Mouse (Mus musculus) right cerebral cortex, postnatal 4 days (tissue): ENCODE data around the gene Tex45.

ENCODE experiments used
- DNase-seq: peaks from one replicate; pipeline ENCODE4 v3.0.0-alpha.2; 2022

The Tex45 gene

GRCm38 (mm10) chr8:3470562-3470961 is at the start of gene Tex45:
Gene Tex45 (plus strand): TSS chr8:3470862.
- no peak for DNase-seq

- no peak for DNase-seq
Measured at GRCm38 (mm10) chr8:3421507-3421906, 49.2 kb upstream of the Tex45 start.

GRCm38 (mm10) chr8:3425217-3425616 is 45.4 kb upstream of the Tex45 start:
- DNase-seq, result no peak

- DNase-seq, result no peak
Measured at GRCm38 (mm10) chr8:3426211-3426610, 44.5 kb upstream of the Tex45 start.

- no peak for DNase-seq
Measured at GRCm38 (mm10) chr8:3428426-3428825, 42.2 kb upstream of the Tex45 start.

DNA sequence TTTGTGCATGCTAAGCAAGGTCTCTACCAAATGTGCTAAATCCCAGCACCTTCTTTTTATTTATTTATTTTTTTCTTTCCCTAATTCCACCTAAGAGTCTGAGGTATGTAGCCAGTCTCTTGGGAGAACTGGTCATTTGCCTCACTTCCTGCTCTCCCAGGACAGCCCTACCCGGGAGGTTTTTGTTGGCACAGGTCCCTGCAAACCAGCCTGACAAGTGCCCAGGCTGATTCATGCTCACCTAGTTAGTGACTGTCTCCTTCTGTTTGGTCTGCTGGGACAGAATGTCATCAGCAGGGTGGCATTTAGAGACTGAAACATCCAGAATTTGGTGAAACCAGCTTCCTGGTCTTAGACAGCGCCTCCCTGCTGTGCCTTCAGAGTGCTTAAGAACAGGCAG is 40.7 kb upstream of the Tex45 start:
- DNase-seq, result no peak

DNA sequence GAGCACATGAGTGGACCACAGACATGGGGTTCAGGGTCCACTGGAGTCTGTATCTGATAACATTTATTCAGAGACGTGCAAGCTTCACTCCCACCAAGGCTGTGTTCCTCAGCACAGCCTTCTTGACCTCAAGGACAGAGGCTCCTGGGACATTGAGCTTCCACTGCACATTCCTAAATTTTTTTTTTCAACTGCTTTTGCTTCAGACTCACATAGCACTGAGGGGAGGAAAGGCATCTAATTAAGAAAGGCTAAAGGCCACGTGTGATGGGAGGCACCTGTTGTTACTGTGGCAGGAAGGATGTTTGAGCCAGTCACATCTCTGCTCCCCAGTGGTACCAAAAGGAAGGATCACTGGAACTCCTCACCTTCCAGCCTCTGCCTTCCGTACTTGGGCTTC is 39.5 kb upstream of the Tex45 start:
- no peak for DNase-seq

DNA sequence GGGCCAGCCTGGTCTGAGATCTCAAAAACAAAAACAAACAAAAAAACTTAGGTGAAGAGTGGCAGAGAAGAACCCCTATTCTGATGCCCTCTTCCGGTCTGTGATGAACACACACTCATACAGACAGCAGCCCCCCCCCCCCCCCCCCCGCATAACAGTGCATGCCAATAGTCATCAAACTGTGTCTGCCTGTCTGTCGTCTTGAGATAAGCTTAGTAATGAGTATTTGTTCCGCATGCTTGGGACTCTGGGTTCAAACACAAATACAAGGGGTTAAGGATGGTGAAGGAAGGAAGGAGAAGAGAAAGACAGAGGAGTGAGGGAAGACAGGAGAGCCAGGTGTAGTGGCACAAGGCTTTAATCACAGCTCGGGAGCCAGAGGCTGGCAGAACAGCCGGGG is 34.2 kb upstream of the Tex45 start:
- DNase-seq, result no peak

GRCm38 (mm10) chr8:3439510-3439909 is 31.2 kb upstream of the Tex45 start:
- no peak for DNase-seq

DNA sequence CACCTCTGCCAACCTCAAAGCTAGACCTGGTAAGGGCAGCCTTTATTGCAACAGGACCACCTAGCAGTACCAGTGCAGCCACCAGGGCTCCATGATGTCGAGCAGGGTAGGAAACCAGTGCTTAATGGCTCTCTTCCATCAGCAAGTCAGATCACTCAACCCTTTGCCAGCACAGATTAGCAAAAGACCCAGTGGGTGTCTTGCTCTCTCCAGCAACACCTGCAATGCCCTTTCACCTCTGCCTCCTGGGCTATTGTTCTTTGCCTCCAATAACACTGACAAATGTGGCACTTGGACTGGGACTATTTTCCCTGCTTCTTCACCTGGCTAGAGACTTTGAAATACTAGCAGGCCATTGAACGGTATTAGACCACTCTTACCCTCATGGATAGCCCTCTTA is 21.4 kb upstream of the Tex45 start:
- no peak for DNase-seq

GRCm38 (mm10) chr8:3450670-3451069 is 20.0 kb upstream of the Tex45 start:
- peak; percentile 70 for DNase-seq

DNA sequence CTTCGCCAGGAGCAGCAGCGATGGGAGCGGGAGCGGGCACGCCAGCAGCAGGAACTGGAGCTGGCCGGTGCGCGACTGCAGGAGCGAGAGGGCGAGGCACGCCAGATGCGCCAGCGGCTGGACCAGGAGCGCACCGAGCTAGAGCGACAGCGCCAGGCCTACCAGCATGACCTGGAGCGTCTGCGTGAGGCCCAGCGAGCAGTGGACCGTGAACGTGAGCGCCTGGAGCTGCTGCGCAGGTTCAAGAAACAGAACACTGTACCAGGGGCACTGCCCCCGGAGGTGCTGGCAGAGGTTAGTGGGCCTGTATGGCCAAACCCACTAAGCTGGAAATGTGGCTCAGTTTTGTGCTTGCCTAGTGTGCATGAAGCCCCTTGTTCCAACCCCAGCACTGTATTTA is 18.7 kb upstream of the Tex45 start:
- DNase-seq, result no peak

GRCm38 (mm10) chr8:3463248-3463647 is 7.4 kb upstream of the Tex45 start:
- no peak for DNase-seq

- DNase-seq, result no peak
Measured at GRCm38 (mm10) chr8:3464309-3464708, 6.4 kb upstream of the Tex45 start.

- DNase-seq, result peak; percentile 86
Measured at GRCm38 (mm10) chr8:3467006-3467885, 3.4 kb upstream of the Tex45 start, which contains the start of gene Pex11g. Gene Pex11g (minus strand): TSS chr8:3467680.

DNA sequence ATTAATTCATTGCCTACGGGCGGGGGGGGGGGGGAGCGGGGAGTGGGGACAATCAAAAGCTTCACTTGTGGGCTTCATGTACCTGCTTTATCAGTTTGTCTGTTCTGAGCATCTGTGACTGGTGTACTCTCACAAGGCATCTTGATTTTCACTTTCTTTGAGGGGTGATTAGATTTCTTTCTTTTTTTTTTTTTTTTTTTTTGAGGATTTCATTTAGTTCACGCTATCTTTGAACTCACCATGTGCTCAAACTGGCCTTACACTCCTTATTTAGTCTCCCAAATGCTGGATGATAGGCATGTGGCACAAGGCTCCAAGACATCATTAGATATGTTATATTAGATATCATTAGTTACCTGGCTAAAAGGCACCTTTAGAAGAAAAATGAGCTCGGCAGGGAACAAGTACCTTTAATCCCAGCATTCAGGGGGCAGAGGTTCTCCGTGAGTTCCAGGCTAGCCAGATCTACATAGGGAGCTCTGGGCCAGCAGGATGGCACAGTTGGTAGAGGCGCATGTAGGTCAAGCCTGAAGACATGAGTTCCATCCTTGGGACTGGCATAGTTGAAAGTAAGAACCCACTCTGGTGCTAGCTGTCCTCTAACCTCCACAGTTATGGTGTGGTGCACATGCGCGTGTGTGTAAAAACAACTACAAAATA is 2.6 kb upstream of the Tex45 start:
- no peak for DNase-seq

- DNase-seq, result no peak
Measured at GRCm38 (mm10) chr8:3468838-3469237, 1.8 kb upstream of the Tex45 start.

- no peak for DNase-seq
Measured at GRCm38 (mm10) chr8:3475715-3476429, 5.2 kb downstream of the Tex45 start.

GRCm38 (mm10) chr8:3480221-3480785 is 9.6 kb downstream of the Tex45 start:
- no peak for DNase-seq

GRCm38 (mm10) chr8:3481605-3482004 is 10.9 kb downstream of the Tex45 start:
- DNase-seq, result no peak

GRCm38 (mm10) chr8:3482240-3482740 is 11.6 kb downstream of the Tex45 start:
- DNase-seq, result no peak

DNA sequence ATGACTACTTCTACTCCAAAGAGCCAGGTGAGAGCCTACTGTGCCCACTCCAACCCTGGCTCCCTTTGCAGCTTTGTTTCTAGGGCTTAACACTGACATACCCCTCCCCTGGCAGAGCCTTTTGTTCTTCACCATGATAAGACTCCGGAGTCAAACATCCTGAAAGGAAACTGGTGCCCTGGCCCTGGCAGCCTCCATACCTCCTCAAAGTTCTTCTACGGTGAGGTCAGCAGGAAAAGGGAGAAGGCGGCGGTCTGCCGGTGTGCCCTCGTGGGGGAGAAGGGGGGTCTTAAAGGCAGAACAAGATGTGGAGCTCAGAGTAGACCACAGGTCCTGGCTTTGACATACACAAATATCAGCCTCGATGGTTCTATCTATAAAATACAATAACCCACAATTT is 12.9 kb downstream of the Tex45 start:
- no peak for DNase-seq

DNA sequence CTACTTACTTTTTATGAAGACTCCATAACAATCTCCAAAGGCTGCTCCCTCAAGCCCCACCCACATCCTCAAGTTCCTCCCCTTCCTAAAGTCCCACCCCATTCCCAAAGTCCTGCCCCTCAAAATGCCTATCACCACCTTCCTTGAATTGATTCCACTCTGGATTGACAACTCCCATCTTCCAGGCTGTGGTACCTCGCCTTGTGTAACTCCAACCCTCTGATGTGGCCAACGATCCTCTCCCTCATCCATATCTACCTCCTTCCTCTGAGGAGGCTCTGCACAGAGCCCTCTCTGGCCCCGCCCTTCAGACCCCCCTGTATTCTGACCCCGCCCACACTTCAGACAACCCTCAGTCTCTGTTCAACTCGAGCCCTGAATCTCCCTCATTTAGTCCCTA is 14.5 kb downstream of the Tex45 start:
- DNase-seq, result no peak
